ENCODE assay signal across 12 mouse cellular contexts in genomic region chr14:95913293-95913692, GRCm38 (mm10). TPM values are rescaled to one million over a fixed set of nuclear protein-coding genes. Genes with fewer than 3 reads are reported as not detected.
DNase-seq lines count a peak whose midpoint lies in the region; ATAC-seq and TF ChIP-seq lines count a peak whose summit lies in the region.
"Had no signal": no experiment of that assay in that cellular context is flagged by ENCODE, and none has a peak within 500 bp of the region (broad histone marks: within the 10 kb centered on the region; RNA-seq: fewer than 3 reads in every experiment).

No protein-coding gene starts in this region.

- TF ChIP-seq CTCF in layer of hippocampus, adult 2 months (conservative IDR thresholded peaks at IDR 0.05): no peak

- no peaks in the 10 kb centered on the region for H3K36me3 ChIP-seq in intestine, embryonic 15.5 days
- H3K36me3 ChIP-seq: limb, embryonic 15.5 days had no signal

- peak; percentile 14 for DNase-seq in retina, postnatal 1 day
- DNase-seq in retina, embryonic 14.5 days (ENCODE audit: low spot score): no peak
- peak; percentile 70 to 87 for DNase-seq in layer of hippocampus, adult 2 months (ENCODE audit: low spot score in 2 of 2)
- DNase-seq in left cerebral cortex, postnatal 14 days (ENCODE audit: low spot score in 2 of 2): peak; percentile 81 to 86
- DNase-seq in MN1 (ENCODE audit: low spot score): no peak
- DNase-seq: heart, postnatal 14 days; kidney, adult 8-10 months had no signal

- H3K9me3 ChIP-seq in intestine, embryonic 15.5 days: no peaks in the 10 kb centered on the region
- H3K9me3 ChIP-seq: limb, embryonic 15.5 days had no signal

- 94% methylated on average over 2 of the region's 2 CpGs for WGBS in intestine, embryonic 15.5 days

- no peak overlapping the region for H3K4me2 ChIP-seq in intestine, embryonic 15.5 days (replicated peaks)
- H3K4me2 ChIP-seq: limb, embryonic 15.5 days had no signal

- no peak overlapping the region for H3K9ac ChIP-seq in intestine, embryonic 15.5 days
- H3K9ac ChIP-seq: limb, embryonic 15.5 days had no signal

- no peak for ATAC-seq in megakaryocyte, adult 5-6 weeks (ENCODE audit: poor library complexity, severe bottlenecking)
- no peak for ATAC-seq in intestine, embryonic 15.5 days

- no peak overlapping the region for H3K27ac ChIP-seq in layer of hippocampus, adult 2 months
- no peak overlapping the region for H3K27ac ChIP-seq in intestine, embryonic 15.5 days
- H3K27ac ChIP-seq: limb, embryonic 15.5 days; macrophage had no signal

- intact Hi-C loops in left cerebral cortex, postnatal 14 days (cut with DNase I): no loop called here

- H3K4me3 ChIP-seq in layer of hippocampus, adult 2 months: no peak overlapping the region
- H3K4me3 ChIP-seq in intestine, embryonic 15.5 days (replicated peaks): no peak overlapping the region
- H3K4me3 ChIP-seq: limb, embryonic 15.5 days had no signal

- no peaks in the 10 kb centered on the region for H3K27me3 ChIP-seq in intestine, embryonic 15.5 days (replicated peaks)
- H3K27me3 ChIP-seq: limb, embryonic 15.5 days had no signal

- no peaks in the 10 kb centered on the region for H3K4me1 ChIP-seq in intestine, embryonic 15.5 days (replicated peaks)
- H3K4me1 ChIP-seq: limb, embryonic 15.5 days had no signal

RNA-seq across cellular contexts. Expression of gene 4921530L21Rik, which starts 32.2 kb away (rescaled TPM):
- total RNA-seq in layer of hippocampus, adult 2 months (2021): not detected
- total RNA-seq in left cerebral cortex, postnatal 14 days (2021): not detected
- not detected in 2 replicates for total RNA-seq in megakaryocyte, adult 5-6 weeks (2015)
- total RNA-seq in megakaryocyte, adult 5-6 weeks (2017): not detected in 2 replicates
- polyA plus RNA-seq in intestine, embryonic 15.5 days (2015; fragmentation: Nextera tagmentation; extraction: Ambion mirVana): not detected in 2 replicates
- total RNA-seq: heart, postnatal 14 days had no signal
- polyA plus RNA-seq: gonadal fat pad, adult 2 months; limb, embryonic 15.5 days; macrophage had no signal

Comparison
In these comparisons a context has a peak if more than half of its experiments do, and no peak if none do; other contexts are left out.
1. DNase-seq: peak in retina, postnatal 1 day (single experiment), layer of hippocampus, adult 2 months (2 of 2) and left cerebral cortex, postnatal 14 days (2 of 2); none in retina, embryonic 14.5 days (single experiment) and MN1 (single experiment).